Mouse (Mus musculus) lung, postnatal 0 days (tissue): ENCODE results near the gene Tpcn1.

ENCODE experiments used
- CTCF ChIP-seq: IDR thresholded peaks from 2 replicates; pipeline ENCODE4 v1.5.1; 2016; ENCODE audit warnings: antibody characterized with exemption, mild to moderate bottlenecking
- EP300 ChIP-seq: IDR thresholded peaks from 2 replicates; pipeline ENCODE4 v1.6.1; 2016; ENCODE audit warnings: antibody characterized with exemption, mild to moderate bottlenecking, control low read depth

DNA sequence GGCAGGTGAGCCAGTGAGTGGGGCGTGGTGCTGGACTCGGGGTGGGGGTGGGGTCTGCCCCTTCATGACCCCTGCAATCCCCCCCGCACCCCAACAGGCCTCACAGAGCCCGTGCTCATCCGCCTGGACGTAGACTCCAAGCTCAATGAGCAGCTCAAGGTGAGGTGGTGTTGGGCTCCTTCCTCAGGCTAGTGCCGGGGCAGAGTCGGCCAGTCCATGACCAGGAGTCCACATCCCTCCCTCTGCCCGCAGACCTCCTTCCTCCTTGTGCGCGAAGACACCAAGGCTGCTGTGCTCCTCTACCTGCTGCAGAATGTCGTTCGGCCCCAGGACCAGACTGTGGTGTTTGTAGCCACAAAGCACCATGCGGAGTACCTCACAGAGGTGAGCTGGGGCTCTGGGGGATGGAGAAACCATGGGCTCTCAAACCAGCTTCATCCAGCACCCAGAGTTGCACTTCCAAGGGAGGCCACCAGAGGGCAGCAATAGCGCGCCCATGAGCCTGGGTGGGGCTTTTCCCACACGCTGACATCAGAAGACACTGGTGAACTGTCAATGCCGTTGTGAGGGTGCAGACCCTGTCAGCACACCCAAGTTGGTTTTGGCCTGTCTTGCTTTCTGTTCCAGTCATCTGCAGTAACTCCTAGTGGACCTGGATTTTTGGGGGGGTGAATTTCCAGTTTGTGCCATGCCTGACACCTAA is 32.1 kb upstream of the Tpcn1 start:
- peak; percentile 96 for TF ChIP-seq CTCF
- TF ChIP-seq EP300, result no peak
